Mouse (Mus musculus): ENCODE data around the gene Hecw2.

Hecw2 gene

GRCm38 (mm10) chr1:54118342-54118973 is 76.5 kb downstream of the Hecw2 start:
- in situ Hi-C loops (cut with MboI, MseI) = no loop called here

GRCm38 (mm10) chr1:54110920-54111605 is 83.9 kb downstream of the Hecw2 start:
- in situ Hi-C loops (cut with MboI, MseI) = no loop called here

- in situ Hi-C loops (cut with MboI, MseI) = no loop called here
Measured at GRCm38 (mm10) chr1:54109255-54109654, 85.7 kb downstream of the Hecw2 start.

- in situ Hi-C loops (cut with MboI, MseI) = no loop called here
Measured at GRCm38 (mm10) chr1:54106756-54107155, 88.2 kb downstream of the Hecw2 start.

GRCm38 (mm10) chr1:54079708-54080107 is 115.3 kb downstream of the Hecw2 start:
- in situ Hi-C loops (cut with MboI, MseI) = no loop called here

- in situ Hi-C loops (cut with MboI, MseI) = no loop called here
Measured at GRCm38 (mm10) chr1:54074456-54074855, 120.5 kb downstream of the Hecw2 start.

GRCm38 (mm10) chr1:54070121-54070520 is 124.8 kb downstream of the Hecw2 start:
- in situ Hi-C loops (cut with MboI, MseI) = no loop called here

GRCm38 (mm10) chr1:54068248-54068647 is 126.7 kb downstream of the Hecw2 start:
- in situ Hi-C loops (cut with MboI, MseI) = no loop called here

GRCm38 (mm10) chr1:54065434-54065833 is 129.5 kb downstream of the Hecw2 start:
- in situ Hi-C loops (cut with MboI, MseI) = no loop called here

- in situ Hi-C loops (cut with MboI, MseI) = no loop called here
Measured at GRCm38 (mm10) chr1:54061078-54061477, 133.9 kb downstream of the Hecw2 start.

- in situ Hi-C loops (cut with MboI, MseI) = no loop called here
Measured at GRCm38 (mm10) chr1:54059731-54060130, 135.2 kb downstream of the Hecw2 start.

- in situ Hi-C loops (cut with MboI, MseI) = no loop called here
Measured at GRCm38 (mm10) chr1:54052771-54053170, 142.2 kb downstream of the Hecw2 start.

- in situ Hi-C loops (cut with MboI, MseI) = no loop called here
Measured at GRCm38 (mm10) chr1:54046923-54047322, 148.0 kb downstream of the Hecw2 start.

- in situ Hi-C loops (cut with MboI, MseI) = loop anchor here (10.0 kb wide), 1 partner anchor 296 kb away; no protein-coding TSS in a partner anchor
Measured at GRCm38 (mm10) chr1:54039062-54039461, 155.9 kb downstream of the Hecw2 start.

- in situ Hi-C loops (cut with MboI, MseI) = no loop called here
Measured at GRCm38 (mm10) chr1:54017686-54018085, 177.3 kb downstream of the Hecw2 start.

GRCm38 (mm10) chr1:54015739-54016138 is 179.2 kb downstream of the Hecw2 start:
- in situ Hi-C loops (cut with MboI, MseI) = no loop called here

- in situ Hi-C loops (cut with MboI, MseI) = no loop called here
Measured at GRCm38 (mm10) chr1:54012414-54012813, 182.6 kb downstream of the Hecw2 start.

GRCm38 (mm10) chr1:54009418-54010064 is 185.4 kb downstream of the Hecw2 start:
- in situ Hi-C loops (cut with MboI, MseI) = no loop called here

GRCm38 (mm10) chr1:54005860-54006386 is 189.0 kb downstream of the Hecw2 start:
- in situ Hi-C loops (cut with MboI, MseI) = no loop called here

- in situ Hi-C loops (cut with MboI, MseI) = no loop called here
Measured at GRCm38 (mm10) chr1:54003288-54003687, 191.7 kb downstream of the Hecw2 start.

GRCm38 (mm10) chr1:54002077-54002476 is 192.9 kb downstream of the Hecw2 start:
- in situ Hi-C loops (cut with MboI, MseI) = no loop called here

GRCm38 (mm10) chr1:53997239-53997638 is 197.7 kb downstream of the Hecw2 start:
- in situ Hi-C loops (cut with MboI, MseI) = loop anchor here (10.0 kb wide), 1 partner anchor 1712 kb away; no protein-coding TSS in a partner anchor
